8 mouse cellular contexts compared by ENCODE assay signal in the genomic region with DNA sequence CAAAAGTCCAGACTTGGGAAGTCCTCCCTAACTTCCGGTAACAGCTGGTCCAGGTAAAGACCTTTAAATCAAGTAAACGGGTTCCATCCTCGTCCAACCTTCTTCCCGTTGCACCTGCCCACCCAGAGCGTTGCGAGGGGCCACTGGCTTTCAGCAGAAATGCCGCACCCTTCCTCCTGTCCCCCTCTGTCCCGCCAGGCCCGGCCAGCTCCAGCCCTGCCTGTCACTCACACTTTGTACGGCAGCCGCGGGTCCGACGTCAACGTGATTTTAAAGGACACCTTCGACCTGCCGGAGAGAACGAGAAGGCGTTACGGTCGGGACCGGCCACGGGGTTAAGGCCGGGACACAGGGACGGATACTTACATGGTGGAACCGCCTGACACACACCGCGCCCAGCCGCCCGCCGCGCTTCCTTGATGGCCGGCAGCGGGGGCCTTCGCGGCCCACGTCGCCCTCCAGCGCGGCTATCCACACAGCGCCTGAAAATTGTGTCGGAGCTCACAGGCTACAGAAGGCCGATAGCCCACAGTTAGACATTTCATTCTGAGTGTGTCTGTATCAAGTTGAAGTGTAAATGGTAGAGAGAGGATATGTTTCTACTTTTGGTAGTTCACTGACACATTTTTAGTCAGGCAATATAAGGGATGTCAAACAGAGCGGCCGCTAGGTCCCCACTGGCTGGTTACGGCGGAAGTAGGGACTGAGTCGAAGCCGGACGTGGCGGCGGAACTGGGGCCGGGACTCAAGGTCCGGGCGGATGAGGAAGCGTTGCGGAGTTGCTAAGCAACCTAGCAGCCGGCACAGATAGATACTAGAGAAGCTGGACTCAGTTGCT. TPM values are rescaled to one million over a fixed set of nuclear protein-coding genes. Genes with fewer than 3 reads are reported as not detected.
DNase-seq lines count a peak whose midpoint lies in the region; ATAC-seq and TF ChIP-seq lines count a peak whose summit lies in the region.

Gene Ufm1 (minus strand): TSS at position 448 of the 838 bp plus-strand sequence.

- H3K9me3 ChIP-seq in embryonic facial prominence, embryonic 15.5 days (replicated peaks): no peaks in the 10 kb centered on the region
- H3K9me3 ChIP-seq in limb, embryonic 14.5 days (ENCODE audit: control insufficient read depth, low read length): no peaks in the 10 kb centered on the region
- no peaks in the 10 kb centered on the region for H3K9me3 ChIP-seq in midbrain, postnatal 0 days (ENCODE audit: low read length)

- peak within 1 kb of the TSS; percentile 85 for H3K4me3 ChIP-seq in bone marrow, adult 2 months (replicated peaks; ENCODE audit: control insufficient read depth, low read depth, low read length)
- H3K4me3 ChIP-seq in embryonic facial prominence, embryonic 15.5 days (replicated peaks): peak within 1 kb of the TSS; percentile 89
- peak within 1 kb of the TSS; percentile 93 for H3K4me3 ChIP-seq in limb, embryonic 14.5 days (replicated peaks; ENCODE audit: low read length)
- H3K4me3 ChIP-seq in midbrain, postnatal 0 days (ENCODE audit: low read depth, low read length): peak within 1 kb of the TSS; percentile 72

- peaks cover 2% of the 10 kb centered on the region for H3K4me1 ChIP-seq in bone marrow, adult 2 months (ENCODE audit: control insufficient read depth, insufficient read depth, low read length)
- H3K4me1 ChIP-seq in embryonic facial prominence, embryonic 15.5 days: peaks cover 8% of the 10 kb centered on the region
- H3K4me1 ChIP-seq in limb, embryonic 14.5 days (ENCODE audit: control insufficient read depth, insufficient read depth, low read length): peaks cover 8% of the 10 kb centered on the region
- no peaks in the 10 kb centered on the region for H3K4me1 ChIP-seq in midbrain, postnatal 0 days (ENCODE audit: insufficient read depth, low read length)

- peak; percentile 97 for ATAC-seq in embryonic facial prominence, embryonic 15.5 days (ENCODE audit: insufficient number of reproducible peaks, low FRiP score, low TSS enrichment, low read depth)
- ATAC-seq in limb, embryonic 14.5 days (ENCODE audit: low FRiP score, low read depth): peak; percentile 98
- ATAC-seq in midbrain, postnatal 0 days (ENCODE audit: low FRiP score): peak; percentile 99

- no peaks in the 10 kb centered on the region for H3K27me3 ChIP-seq in embryonic facial prominence, embryonic 15.5 days
- H3K27me3 ChIP-seq in limb, embryonic 14.5 days (ENCODE audit: control insufficient read depth, insufficient read depth, low read length): no peaks in the 10 kb centered on the region
- no peaks in the 10 kb centered on the region for H3K27me3 ChIP-seq in midbrain, postnatal 0 days (ENCODE audit: insufficient read depth, low read length)

- under 1% methylated on average over 58 of the region's 58 CpGs for WGBS in bone marrow, adult 2 months
- under 1% methylated on average over 58 of the region's 58 CpGs for WGBS in embryonic facial prominence, embryonic 15.5 days
- WGBS in limb, embryonic 14.5 days: 2% methylated on average over 58 of the region's 58 CpGs
- under 1% methylated on average over 58 of the region's 58 CpGs for WGBS in midbrain, postnatal 0 days

- H3K36me3 ChIP-seq in embryonic facial prominence, embryonic 15.5 days: peaks cover 31% of the 10 kb centered on the region
- peaks cover 31% of the 10 kb centered on the region for H3K36me3 ChIP-seq in limb, embryonic 14.5 days (ENCODE audit: control insufficient read depth, insufficient read depth, low read length)
- H3K36me3 ChIP-seq in midbrain, postnatal 0 days (ENCODE audit: insufficient read depth, low read length): peaks cover 20% of the 10 kb centered on the region; the same call in 1 of the 2 replicates

- H3K27ac ChIP-seq in bone marrow, adult 2 months (ENCODE audit: control insufficient read depth, insufficient read depth, low read depth, low read length, poor library complexity): peak within 1 kb of the TSS; percentile 58; the same call in 1 of the 2 replicates
- H3K27ac ChIP-seq in embryonic facial prominence, embryonic 15.5 days (replicated peaks): 0 out of 2 replicates have a peak within 1 kb of the TSS, but pooled peaks have one; percentile 22
- H3K27ac ChIP-seq in limb, embryonic 14.5 days (replicated peaks; ENCODE audit: low read depth, low read length): peak within 1 kb of the TSS; percentile 70
- 0 out of 2 replicates have a peak within 1 kb of the TSS, but pooled peaks have one; percentile 43 for H3K27ac ChIP-seq in midbrain, postnatal 0 days (ENCODE audit: low read depth, low read length)

- peak within 1 kb of the TSS; percentile 82 for H3K9ac ChIP-seq in embryonic facial prominence, embryonic 15.5 days
- peak within 1 kb of the TSS; percentile 76 for H3K9ac ChIP-seq in limb, embryonic 14.5 days (ENCODE audit: low read depth, low read length, severe bottlenecking)
- peak within 1 kb of the TSS; percentile 74 for H3K9ac ChIP-seq in midbrain, postnatal 0 days (replicated peaks; ENCODE audit: low read length, poor library complexity, severe bottlenecking)

- peak within 1 kb of the TSS; percentile 74 for H3K4me2 ChIP-seq in embryonic facial prominence, embryonic 15.5 days (replicated peaks)
- peak within 1 kb of the TSS; percentile 90 for H3K4me2 ChIP-seq in limb, embryonic 14.5 days (replicated peaks; ENCODE audit: low read depth, low read length, severe bottlenecking)
- H3K4me2 ChIP-seq in midbrain, postnatal 0 days (ENCODE audit: low read depth, low read length, poor library complexity, severe bottlenecking): peak within 1 kb of the TSS; percentile 90

- TF ChIP-seq CTCF in bone marrow, adult 2 months (IDR thresholded peaks at IDR 0.05; ENCODE audit: control insufficient read depth, insufficient read depth, low read length): no peak
- TF ChIP-seq CTCF in midbrain, postnatal 0 days (IDR thresholded peaks at IDR 0.05): no peak

- no peak; the same call in 1 of the 2 replicates for TF ChIP-seq POLR2A in bone marrow, adult 2 months (IDR thresholded peaks at IDR 0.05; ENCODE audit: borderline replicate concordance, control insufficient read depth, low read depth, low read length)
- TF ChIP-seq POLR2A in limb, embryonic 14.5 days (IDR thresholded peaks at IDR 0.05; ENCODE audit: borderline replicate concordance, extremely low read depth, insufficient read depth, insufficient read length): 0 out of 2 replicates have a peak, but pooled peaks have one; percentile 39

- DNase-seq in 416B (ENCODE audit: low read depth): peak; percentile 96
- DNase-seq in heart, adult 8-10 months (ENCODE audit: low spot score): peak; percentile 95
- DNase-seq in kidney, adult 9 months: peak; percentile 97
- peak; percentile 99 for DNase-seq in limb, embryonic 14.5 days (ENCODE audit: low spot score)
- DNase-seq in midbrain, postnatal 0 days (ENCODE audit: low spot score): peak; percentile 98
- peak; percentile 74 to 82 for DNase-seq in spleen, postnatal 14 days (ENCODE audit: low spot score in 2 of 2)

RNA-seq across cellular contexts. Expression of gene Ufm1, which starts in this region (rescaled TPM):
- polyA plus RNA-seq in bone marrow, adult 2 months (2011; ENCODE audit: insufficient read depth, insufficient read length, low replicate concordance, missing spikeins): 30.3 and 40.7 TPM in 2 replicates
- 102 and 109 TPM in 2 replicates for polyA plus RNA-seq in embryonic facial prominence, embryonic 15.5 days (2015; fragmentation: Nextera tagmentation; extraction: Ambion mirVana)
- total RNA-seq in heart, adult 8-10 months (2022): 10 to 100 TPM; 41.0 to 58.0 (median 51.6) TPM
- 39.4 and 42.2 TPM in 2 replicates for polyA plus RNA-seq in limb, embryonic 14.5 days (2012; rRNA removed)
- 100 and 103 TPM in 2 replicates for polyA plus RNA-seq in limb, embryonic 14.5 days (2014; fragmentation: Nextera tagmentation; extraction: Ambion mirVana)
- total RNA-seq in midbrain, postnatal 0 days (2014; rRNA removed): 28.1 and 33.1 TPM in 2 replicates
- polyA plus RNA-seq in midbrain, postnatal 0 days (2015; fragmentation: Nextera tagmentation; extraction: Ambion mirVana): 73.7 and 83.4 TPM in 2 replicates

Comparison
In these comparisons a context has a peak if more than half of its experiments do, and no peak if none do; other contexts are left out.
1. Peak in every context shown above with its lines: DNase-seq, ATAC-seq, H3K4me3 ChIP-seq and H3K27ac ChIP-seq.